Comparison of ENCODE assay signal across 14 mouse cellular contexts in genomic region chr1:61316736-61317135, GRCm38 (mm10).
"Had no signal": no experiment of that assay in that cellular context is flagged by ENCODE, and none has a peak within 500 bp of the region (broad histone marks: within the 10 kb centered on the region; RNA-seq: fewer than 3 reads in every experiment).

No protein-coding gene starts in this region.

- ATAC-seq: intestine, postnatal 0 days; liver, postnatal 0 days; midbrain, embryonic 13.5 days had no signal

- H3K4me1 ChIP-seq: liver, embryonic 13.5 days; lung, embryonic 15.5 days; megakaryocyte, embryonic 14.5 days; midbrain, embryonic 13.5 days; stomach, embryonic 15.5 days had no signal

- H3K9me3 ChIP-seq: limb, embryonic 10.5 days; liver, embryonic 13.5 days; lung, embryonic 15.5 days; megakaryocyte, embryonic 14.5 days; midbrain, embryonic 13.5 days; stomach, embryonic 15.5 days had no signal

- H3K4me2 ChIP-seq: liver, embryonic 13.5 days; lung, embryonic 15.5 days; midbrain, embryonic 13.5 days; stomach, embryonic 15.5 days had no signal

- H3K4me3 ChIP-seq: left cerebral cortex, adult 2 months; limb, embryonic 10.5 days; liver, embryonic 13.5 days; lung, embryonic 15.5 days; megakaryocyte, embryonic 14.5 days; midbrain, embryonic 13.5 days; stomach, embryonic 15.5 days had no signal

- DNase-seq: liver, embryonic 13.5 days; liver, postnatal 0 days; lung, postnatal 14 days; right cerebral cortex, postnatal 14 days; thymus, adult 2 months; thymus, postnatal 25 days had no signal

- H3K9ac ChIP-seq: liver, embryonic 13.5 days; liver, postnatal 0 days; lung, embryonic 15.5 days; midbrain, embryonic 13.5 days; stomach, embryonic 15.5 days had no signal

- H3K36me3 ChIP-seq: limb, embryonic 10.5 days; liver, embryonic 13.5 days; lung, embryonic 15.5 days; midbrain, embryonic 13.5 days; stomach, embryonic 15.5 days had no signal

- H3K27ac ChIP-seq: left cerebral cortex, adult 2 months; limb, embryonic 10.5 days; liver, embryonic 13.5 days; lung, embryonic 15.5 days; macrophage; midbrain, embryonic 13.5 days; stomach, embryonic 15.5 days had no signal

- H3K27me3 ChIP-seq: liver, embryonic 13.5 days; lung, embryonic 15.5 days; midbrain, embryonic 13.5 days; stomach, embryonic 15.5 days had no signal
